Mouse (Mus musculus): ENCODE measurements at regions not wholly inside any gene's neighbourhood (a gene's known extent, or its start where the extent isn't known, plus 50 kb on each side); places are given as distances from the start of the nearest gene placed in this dataset.

- TF ChIP-seq CTCF (conservative IDR thresholded peaks at IDR 0.05): no peak
- Histone ChIP-seq H3K4me3 (no peak overlapping the region), H3K27ac (no peak overlapping the region)
- no peak for DNase-seq (ENCODE audit: low spot score in 2 of 2)
These were observed 750.5 kb upstream of the Gcfc2 start for GRCm38 (mm10) chr6:81173018-81173417.

DNA sequence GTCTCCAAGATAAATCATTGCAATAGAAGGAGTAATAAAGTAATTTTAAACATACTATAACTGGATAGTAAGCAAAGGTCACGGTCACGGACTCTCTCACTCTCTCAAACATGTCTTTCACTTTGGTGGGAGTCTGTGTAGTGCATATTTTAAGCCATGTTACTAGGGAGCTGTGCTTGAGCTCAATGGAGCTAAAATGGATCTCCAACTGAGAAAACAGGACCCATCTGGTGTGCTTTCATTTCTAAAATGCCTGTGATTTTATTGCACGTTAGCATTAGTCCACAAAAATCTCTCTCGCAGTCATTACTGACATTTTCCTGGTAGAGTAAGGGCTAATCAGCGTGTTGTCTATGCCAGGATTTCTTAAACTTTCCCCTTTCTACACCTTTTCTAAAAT, 733.3 kb upstream of the Gcfc2 start:
- Histone ChIP-seq H3K4me3 (no peak overlapping the region), H3K27ac (peak overlapping the region; percentile 82)
- DNase-seq (ENCODE audit: low spot score in 2 of 2): peak; percentile 11 to 19
- TF ChIP-seq CTCF (conservative IDR thresholded peaks at IDR 0.05): no peak

DNA sequence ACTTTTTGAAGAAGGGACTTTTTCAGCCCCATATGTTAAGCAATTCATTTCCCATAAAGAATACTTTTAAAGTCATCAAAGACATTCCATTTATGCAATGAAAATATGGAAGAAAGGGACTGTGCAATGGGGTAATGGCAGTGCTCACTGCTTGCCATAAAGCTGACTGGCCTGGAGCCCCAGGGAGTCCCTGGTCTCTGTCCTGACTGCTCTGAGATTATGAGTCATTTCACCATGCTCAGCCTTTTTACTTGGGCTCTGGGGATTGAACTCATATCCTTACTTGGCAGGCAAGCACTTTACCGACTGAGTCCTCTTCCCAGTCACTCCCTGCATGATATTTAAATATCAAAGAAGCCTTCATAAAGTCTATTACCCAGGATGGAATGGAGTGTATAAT, 712.9 kb upstream of the Gcfc2 start:
- no peak overlapping the region for H3K4me3 ChIP-seq
- DNase-seq (ENCODE audit: low spot score in 2 of 2): no peak
- TF ChIP-seq CTCF (conservative IDR thresholded peaks at IDR 0.05): no peak
- no peak overlapping the region for H3K27ac ChIP-seq

- Histone ChIP-seq H3K4me3 (no peak overlapping the region), H3K27ac (no peak overlapping the region)
- DNase-seq (ENCODE audit: low spot score in 2 of 2): no peak
- TF ChIP-seq CTCF (conservative IDR thresholded peaks at IDR 0.05): no peak
These were observed 692.7 kb upstream of the Gcfc2 start for GRCm38 (mm10) chr6:81230747-81231146.

GRCm38 (mm10) chr6:81259878-81260277, 663.6 kb upstream of the Gcfc2 start:
- Histone ChIP-seq H3K27ac (no peak overlapping the region), H3K4me3 (no peak overlapping the region)
- peak in 1 of 2 experiments; percentile 17 for DNase-seq (ENCODE audit: low spot score in 2 of 2)
- TF ChIP-seq CTCF (conservative IDR thresholded peaks at IDR 0.05): no peak

Data from layer of hippocampus, adult 2 months (tissue).